Mouse (Mus musculus): Measurements from ENCODE around the gene Unc5b.
A peak's percentile ranks its signal among the peaks of the same experiment; 100 is the strongest.

Unc5b gene

DNA sequence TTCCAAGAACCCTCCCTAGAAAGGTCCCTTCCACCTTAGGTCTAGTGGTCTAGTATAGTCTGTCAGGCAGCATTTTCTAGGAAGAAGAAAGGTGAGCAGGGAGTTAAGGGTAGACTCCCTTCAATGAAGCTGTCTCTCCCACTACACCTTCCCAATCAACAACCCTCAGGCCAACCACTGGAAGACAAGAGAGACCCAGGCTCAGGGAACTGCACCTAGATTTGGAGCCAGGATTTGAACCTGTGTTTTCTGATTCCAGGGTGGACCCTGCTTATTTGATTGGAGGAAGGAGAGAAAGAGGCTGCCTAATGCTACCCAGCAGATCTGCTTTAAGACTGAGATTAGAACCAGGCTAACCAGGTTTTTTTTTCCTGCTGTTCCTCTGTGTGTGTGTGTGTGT lies 10.1 kb downstream of the Unc5b start:
- no peak for DNase-seq (ENCODE audit: low spot score)

DNA sequence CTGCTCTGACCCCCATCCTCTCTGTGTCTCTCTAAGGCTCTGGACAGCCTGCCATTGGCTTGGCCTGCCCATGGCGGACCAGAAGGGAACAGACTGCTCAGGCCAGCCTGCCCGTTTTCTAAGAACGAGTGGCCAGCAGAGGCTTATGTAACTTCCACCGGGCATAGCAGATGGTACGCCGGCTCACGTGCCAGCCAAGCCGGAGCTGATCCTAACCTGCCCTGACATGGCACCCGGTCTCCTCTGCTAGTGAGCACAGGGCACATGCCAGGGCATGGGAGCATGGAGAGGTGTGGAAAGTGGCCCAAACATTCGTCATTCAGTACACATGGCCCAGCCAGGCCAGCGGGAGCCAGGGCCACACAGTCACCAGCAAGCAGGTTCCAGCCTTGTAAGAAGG lies 10.8 kb downstream of the Unc5b start:
- DNase-seq (ENCODE audit: low spot score): no peak

DNA sequence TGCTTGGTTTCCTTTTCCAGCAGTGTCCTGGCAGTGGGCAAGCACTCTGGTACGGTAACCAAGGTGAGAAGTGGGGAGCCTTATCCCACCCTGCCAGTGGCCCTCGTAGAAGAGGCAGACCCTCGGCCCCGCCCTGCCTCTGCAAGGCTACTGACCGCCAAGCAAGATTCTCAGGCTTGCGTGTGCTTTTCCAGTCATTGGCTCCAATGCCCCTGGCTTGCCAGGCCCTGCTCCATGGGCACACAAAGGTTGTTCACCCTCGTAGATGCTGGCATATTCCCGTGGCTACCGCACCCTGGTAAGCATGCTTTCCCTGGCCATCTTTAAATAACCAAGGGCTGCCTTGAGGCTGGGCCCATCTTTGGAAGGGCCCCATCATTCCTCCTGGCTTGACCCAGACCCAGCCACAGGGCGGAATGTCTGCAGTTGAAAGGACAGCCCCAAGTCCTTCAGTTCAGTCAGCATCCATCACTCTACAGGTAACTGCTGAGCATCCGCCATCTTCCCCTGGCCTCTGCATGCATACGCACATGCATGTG lies 11.7 kb downstream of the Unc5b start:
- no peak for DNase-seq (ENCODE audit: low spot score)

DNA sequence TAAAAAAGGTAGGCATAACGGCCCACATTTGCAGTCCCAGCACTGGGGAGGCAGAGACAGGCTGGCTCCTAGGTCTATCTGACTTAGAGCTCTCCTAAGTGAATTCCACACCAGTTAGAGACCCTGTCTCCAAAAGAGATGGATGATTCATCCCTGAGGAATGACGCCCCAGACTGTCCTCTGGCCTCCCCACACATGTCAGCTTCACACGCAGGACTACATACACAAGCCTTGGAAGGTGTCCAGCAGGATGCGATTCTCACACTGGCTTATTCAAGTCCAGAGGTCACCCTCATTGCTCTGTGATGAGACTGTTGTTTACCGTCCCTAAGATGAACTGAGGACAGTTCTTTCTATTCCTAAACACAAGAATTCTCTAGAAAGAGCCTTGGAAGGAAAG lies 12.2 kb downstream of the Unc5b start:
- no peak for DNase-seq (ENCODE audit: low spot score)

DNA sequence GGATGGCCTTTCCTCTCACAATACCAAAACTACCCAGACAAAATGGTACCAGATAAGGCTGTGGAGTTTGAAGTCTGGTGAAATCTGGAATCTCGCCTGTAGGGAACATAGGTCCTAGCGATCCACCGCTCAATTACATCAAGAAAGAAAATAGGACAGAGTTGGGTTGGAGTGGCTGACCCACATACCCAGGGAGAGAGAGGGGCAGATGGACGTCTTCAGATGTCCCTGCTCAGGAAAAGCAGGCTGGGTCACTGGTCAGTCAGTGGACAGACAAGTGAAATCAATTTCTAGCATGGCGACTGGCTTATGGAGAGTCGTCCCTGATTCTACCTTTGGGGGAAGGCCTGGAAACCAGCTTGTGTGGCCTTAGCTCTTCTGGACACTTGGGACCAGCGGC lies 12.7 kb downstream of the Unc5b start:
- no peak for DNase-seq (ENCODE audit: low spot score)

DNA sequence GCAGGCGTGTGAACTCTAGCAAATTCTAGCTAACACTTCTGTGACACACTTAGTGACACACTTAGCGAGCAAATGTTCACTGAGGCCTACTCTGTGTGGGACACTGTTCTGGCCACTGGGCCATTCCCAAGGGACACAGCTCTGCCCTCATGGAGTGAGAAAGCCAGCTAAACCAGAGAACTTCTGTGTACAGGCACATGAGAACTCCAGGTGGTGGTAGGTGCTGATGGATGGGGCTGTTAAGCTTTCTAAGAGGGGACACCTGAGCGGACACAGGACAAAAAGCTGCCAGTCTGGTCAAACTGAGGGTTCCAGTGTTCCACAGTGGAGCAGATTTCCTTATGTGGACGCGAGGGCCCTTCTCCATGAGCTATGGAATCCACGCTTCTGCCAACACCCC lies 13.5 kb downstream of the Unc5b start:
- no peak for DNase-seq (ENCODE audit: low spot score)

DNA sequence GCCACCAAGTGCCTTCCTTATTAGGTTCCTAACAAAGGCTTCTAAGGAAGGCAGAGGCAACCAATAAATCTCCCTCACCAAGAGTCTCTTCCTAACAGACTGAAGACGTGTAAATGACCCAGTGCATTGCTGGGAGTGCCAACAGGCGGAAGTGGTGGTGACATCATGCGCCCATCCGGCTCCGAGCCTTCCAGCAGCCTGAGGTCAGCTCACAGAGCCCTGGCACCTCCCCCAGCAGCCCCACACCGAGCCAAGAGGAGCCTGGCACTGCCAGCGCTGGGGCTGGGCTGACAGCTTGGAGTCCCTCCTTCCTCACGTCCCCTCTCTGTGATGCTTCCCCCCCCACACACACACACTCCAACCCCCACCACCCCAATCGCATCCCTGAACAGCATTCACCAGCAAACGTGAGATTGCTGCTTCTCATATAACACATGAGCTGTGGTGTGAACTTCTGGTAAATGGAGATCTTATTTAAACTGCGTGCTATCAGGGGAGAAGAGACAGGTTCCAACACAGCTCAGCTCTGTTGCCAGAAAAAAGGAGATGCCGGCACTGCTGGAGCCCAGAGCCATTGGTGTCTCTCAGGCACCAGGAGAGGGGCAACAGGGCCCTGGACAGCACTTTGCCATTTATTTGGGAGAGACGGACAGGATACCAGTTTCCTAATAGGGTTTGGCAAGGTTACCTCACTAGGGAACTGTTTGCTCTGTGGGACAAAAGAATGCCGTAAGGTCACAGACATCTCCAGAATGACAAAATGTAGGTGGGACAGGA lies 14.3 kb downstream of the Unc5b start:
- DNase-seq (ENCODE audit: low spot score): no peak

DNA sequence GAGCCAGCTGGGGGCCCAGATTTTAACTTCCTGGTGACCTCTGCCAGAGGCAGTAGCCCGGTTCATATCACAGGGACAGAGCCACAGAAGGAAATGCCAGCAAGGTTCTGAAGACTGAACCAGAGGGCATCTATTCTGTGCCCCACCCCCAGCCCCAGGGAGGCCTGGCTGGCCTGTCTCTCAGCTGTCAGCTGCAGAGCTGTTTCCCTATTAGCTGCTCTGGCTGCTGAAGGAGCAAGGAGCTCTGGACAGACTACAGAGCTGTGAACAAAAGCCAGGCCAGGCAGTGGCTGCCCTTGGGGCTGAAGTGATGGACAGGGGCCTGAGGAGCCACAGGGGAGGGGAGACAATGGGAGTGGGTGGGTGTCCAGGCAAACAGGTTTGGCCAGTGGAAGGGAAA lies 15.5 kb downstream of the Unc5b start:
- DNase-seq (ENCODE audit: low spot score): no peak

DNA sequence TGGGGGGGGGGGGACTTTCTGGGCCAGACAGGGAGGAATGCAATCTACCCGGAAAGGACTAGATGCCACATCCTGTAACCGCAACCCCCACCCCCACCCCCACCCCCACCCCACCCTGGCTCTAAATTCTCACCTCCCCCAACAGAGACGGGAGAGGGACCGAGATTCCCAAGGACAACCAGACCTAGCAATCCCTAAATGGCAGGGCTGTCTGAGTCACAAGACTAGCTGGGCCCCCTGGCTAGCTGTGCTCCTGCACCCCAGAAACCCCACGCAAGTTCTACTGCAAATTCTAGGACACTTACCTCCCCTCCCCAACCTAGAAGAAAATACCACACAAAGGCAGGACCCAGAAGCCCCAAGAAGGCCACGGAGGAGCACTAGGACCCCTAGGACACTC lies 16.3 kb downstream of the Unc5b start:
- DNase-seq (ENCODE audit: low spot score): no peak

DNA sequence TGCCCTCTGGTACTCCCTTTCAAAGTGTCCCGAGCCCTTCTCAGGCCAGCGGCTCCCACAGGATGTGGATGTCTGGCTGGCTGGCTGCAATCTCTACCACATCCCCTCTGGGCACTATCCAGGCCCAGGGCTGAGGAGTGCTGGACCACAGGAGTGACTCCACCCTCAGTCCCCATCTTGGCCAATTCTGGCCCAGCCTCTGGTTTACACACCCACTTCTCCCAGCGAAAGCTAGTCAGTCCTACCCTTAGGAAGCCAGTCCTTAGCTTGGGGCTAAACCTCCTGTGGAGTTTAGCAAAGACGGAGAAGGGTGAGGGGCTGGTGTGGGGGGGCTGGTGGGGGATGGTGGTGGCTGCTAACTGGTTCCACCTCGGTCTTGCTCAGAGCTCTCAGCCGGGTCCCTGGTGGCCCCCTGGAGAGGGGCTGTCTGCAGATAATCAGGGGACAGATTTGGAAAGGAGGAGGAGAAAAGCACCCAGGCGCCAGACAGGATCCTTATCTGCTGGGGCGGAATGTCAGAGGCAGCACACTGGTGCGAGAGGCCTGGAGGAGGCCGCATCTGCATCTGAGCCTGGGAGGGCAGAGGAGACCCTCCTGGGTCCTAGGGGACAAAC lies 16.8 kb downstream of the Unc5b start:
- DNase-seq (ENCODE audit: low spot score): peak; percentile 57

DNA sequence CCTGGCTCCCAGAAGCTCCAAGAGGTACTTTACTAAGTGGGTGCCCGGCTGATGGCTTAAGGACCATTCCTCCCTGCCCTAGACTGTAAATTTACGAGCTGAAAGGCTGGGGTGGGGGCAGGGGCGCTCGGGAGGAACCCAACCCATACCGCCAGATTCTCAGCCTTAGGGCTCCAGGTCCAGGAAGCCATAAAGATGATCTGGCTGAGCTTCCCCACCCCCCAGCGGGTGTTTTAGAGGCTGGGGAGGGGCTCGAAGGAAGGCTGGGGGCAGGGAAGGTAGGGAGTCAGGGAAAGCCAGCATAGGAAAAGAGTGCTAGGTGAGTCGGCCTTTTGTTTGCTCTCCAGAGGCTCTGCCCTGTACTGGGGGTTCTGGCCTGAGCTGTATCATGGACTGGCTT lies 17.8 kb downstream of the Unc5b start:
- DNase-seq (ENCODE audit: low spot score): peak; percentile 60

DNA sequence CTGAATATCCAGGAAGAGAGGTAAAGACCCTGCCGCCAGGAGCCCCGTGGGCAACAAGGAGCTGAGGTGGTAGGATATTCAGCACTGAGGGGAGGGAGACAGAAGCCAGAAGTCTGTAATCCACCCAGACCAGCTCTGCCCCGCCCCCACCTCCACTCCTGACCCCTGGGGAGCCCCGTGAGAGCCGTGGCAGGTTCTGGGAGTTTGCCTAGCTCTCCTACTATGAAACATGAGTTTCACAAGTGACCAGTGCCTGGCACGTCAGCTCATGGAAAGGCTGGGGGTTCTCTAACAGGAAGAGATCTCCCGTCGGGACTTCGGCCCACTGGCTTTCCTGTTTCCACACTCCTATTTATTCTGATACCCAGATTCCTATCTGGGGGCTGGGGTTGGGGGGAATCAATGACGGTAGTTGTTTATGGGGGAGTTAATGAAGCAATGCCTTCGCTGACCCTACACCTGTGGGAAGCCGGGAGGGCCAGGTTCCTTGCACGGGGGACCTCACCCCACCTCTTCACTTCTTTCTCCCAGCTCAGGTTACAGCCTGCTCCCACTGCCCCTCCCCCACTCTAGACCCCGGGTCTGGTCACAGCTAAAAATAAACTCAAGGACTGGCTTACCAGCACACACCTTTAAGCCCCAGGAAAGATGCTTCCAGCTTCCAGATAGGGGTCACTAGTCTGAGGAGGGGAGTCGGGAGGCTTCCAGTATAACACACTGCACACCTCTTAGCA lies 19.4 kb downstream of the Unc5b start:
- peak; percentile 76 for DNase-seq (ENCODE audit: low spot score)

DNA sequence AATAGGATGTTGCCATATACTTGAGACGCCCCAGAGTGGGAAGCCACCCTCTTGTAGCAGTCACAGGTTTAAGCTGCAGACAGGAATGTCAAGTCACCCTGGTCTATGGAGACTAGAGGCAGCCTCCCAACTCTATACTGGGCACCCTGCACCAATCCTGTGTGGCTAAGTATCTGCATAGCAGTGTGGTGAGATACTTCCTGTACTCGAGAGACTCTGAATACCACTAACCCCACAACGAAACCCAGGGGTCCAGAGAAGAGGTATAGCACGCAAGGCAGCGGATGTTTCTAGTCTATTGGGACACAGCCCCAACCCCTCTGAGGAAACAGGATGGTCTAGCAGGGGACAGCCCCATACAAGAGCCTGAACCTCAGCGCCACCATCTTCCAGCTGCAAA lies 22.9 kb downstream of the Unc5b start:
- DNase-seq (ENCODE audit: low spot score): no peak

DNA sequence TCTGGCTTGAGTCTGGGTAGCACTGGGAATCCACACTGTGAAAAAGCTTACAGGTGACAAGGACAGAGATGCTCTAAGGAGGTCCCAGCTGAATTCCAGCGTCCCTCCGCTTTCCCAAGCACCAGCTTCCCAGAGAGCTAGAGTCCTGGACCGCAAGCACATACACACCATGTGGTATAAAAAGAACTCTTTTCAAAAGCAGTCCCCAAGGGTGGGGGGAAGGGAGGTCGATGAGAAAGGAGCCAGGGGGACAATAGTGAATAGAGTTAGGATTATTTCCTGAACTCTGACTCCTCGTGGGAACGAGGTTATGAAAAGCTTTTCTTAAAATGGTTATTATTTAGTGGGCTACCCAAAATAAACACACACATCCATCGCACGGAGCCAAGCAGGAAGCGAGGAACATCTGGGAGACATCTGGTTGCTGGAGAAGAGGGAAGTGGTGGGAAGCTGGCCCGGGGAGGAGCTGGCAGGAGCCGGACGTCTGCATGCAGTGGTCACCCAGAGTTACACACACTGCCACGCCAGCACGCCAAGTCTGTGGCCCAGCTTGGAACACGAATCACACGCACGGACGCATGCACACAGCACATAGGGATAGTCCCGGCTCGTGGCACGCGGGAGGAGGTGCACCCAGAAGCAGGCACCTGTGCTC lies 23.7 kb downstream of the Unc5b start:
- no peak for DNase-seq (ENCODE audit: low spot score)

DNA sequence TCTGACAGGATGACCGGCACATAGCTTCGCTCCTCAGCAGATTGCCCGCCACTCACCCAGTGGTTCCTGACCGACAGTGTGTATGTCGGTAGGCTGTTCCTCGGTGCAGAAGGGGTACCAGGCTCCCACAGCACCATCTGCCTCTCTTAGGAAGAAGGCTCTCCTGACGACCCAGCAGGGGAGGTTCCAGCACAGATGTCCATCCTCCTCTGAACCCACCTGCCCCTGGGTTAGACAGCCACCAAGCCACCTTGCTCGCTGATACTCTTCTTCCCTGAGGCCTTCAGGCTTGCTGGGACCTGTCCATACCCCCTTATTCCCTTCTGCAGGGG lies 25.2 kb downstream of the Unc5b start:
- DNase-seq (ENCODE audit: low spot score): no peak

DNA sequence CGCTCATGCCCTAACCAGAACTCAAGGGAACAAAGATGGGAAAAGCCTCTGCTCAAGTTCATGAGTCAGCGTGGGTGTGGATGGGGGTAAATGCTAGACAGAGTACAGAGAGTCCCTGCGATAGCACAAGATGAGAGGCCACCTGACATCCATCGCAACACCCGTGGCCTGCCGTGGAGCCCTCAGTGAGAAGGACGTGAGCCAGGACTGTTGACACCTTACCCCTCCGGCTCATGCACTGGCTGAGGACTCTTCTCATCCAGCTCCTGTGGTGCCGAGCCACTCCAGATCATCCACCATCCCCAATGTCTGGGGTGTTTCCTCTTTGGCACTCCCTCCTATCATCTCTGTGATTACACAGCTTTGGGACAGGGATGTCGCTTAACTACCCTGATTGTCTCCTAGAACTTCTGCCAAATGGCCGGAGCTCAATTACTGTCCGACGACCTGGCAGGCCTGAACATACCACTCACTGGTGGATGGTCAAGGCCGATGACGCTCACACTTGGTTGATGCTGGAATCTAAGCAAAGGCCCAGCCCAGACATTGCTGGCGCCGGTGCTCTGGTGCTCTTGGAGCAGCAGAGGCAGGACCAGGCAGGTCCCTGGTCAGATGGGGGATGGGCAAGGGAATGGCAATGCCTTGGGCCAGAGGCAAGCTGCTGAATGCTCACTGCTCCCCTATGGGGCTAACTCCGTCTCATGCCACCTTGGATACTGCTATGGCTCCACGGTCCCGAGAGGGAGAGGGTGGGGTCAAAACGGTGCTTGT lies 25.8 kb downstream of the Unc5b start:
- DNase-seq (ENCODE audit: low spot score): no peak

DNA sequence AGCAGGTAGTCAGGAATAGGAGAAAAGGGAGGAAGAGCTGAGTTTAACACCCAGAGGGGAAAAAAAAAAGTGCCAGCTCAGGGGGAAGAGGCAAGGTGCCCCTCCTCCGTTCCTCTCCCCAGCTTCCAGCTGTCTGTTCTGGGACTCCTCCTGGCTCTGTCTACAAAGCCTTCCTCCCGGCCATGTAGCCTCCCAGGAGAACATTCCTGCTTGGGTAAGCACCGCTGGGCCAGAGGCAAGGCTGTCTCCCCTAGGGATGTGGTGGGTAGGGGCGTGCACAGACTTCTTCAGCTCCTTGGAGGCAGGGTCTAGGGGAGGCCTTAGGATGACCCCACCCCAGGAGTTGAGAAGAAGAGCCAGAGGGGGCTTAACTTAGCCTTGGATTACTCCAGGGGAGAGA lies 26.5 kb downstream of the Unc5b start:
- no peak for DNase-seq (ENCODE audit: low spot score)

DNA sequence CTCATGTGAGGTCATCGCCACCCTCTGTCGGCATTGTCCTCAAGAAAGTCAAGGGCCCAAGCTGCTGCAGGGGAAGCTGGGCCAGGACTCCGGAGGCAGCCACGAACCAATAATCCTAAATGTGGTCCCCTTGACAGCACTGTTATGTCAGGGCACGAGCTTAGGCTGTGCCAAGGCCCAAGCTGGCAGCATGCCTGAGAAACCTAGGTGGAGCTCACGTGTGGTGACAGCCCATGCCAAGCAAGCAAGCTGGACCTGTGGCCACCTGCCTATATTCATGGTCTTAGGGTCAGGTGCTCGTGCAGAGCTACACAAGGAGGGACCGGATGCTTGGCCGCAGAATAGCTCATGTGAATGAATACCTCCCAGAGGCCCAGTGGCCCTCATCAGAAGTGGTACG lies 27.4 kb downstream of the Unc5b start:
- no peak for DNase-seq (ENCODE audit: low spot score)

DNA sequence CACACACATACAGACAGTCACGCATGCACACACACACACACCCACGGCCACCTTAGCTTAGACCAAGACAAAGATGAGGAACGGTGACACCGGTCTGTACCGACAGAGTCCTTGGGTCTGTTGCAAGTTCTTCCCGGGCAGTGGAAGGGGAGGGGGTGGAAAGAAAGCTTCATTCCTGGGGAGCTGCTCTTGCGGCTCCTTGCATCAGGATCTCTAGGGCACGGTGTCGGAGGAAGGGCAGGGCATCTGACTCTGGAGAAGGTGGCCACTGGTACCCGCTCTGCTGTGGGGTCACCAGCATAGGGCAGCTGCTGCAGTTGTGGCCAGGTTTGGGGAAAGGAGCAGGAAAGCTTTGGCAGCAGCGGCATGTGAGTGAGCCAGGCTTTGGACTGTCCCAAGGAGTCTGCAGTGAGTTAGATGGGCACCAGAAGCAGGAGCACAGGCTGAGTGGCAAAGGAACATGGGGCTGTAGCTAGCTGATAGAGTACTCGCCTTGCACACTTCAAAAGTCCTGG lies 29.4 kb downstream of the Unc5b start:
- DNase-seq (ENCODE audit: low spot score): no peak

DNA sequence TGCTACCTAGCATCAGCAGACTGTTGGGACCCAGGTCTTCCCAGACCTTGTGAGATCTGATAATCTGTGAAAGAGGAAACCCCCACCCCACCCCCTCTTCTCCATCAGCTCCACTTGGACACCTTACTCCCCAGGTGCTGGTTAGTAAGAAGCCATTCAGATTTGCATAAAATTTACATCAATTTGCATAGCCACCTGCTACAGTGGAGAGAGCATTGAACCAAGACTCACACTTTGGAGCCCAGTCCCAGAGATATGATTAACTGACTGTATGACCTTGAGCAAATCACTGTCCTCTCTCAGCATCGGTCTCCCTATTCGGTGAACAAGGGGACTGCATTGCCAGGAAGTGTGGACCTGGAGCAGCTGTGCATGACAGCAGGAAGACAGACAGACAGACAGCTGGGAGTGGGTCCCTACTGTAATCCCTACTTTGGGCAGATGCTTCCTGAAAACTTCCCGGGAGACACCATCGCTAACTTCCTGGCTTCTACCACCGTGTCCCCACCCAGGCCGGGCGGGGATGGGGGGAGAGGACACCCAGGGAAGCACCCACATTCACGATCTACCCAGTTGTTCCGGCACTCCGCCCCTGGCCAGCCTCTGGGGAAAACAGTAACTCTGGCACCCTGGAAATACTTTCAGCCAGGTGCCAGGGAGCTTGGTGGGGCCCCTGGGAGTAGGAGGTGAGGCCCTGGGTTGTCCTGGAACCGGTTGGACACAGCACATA lies 30.0 kb downstream of the Unc5b start:
- DNase-seq (ENCODE audit: low spot score): no peak

All from yolk sac, embryonic 10.5 days (tissue).